Comparison of ENCODE assay signal across 8 mouse cellular contexts in genomic region chr2:49312629-49313447, GRCm38 (mm10).
DNase-seq lines count a peak whose midpoint lies in the region; ATAC-seq lines count a peak whose summit lies in the region.

No protein-coding gene starts in this region.

- peaks cover 7% of the 10 kb centered on the region for H3K4me1 ChIP-seq in hindbrain, embryonic 13.5 days (replicated peaks)

- H3K9me3 ChIP-seq in hindbrain, embryonic 13.5 days = no peaks in the 10 kb centered on the region

- H3K27me3 ChIP-seq in hindbrain, embryonic 13.5 days = no peaks in the 10 kb centered on the region

- peak; percentile 89 for ATAC-seq in hindbrain, embryonic 13.5 days (ENCODE audit: low FRiP score)

- H3K4me3 ChIP-seq in hindbrain, embryonic 13.5 days = peak overlapping the region; percentile 30

- 46% methylated on average over 19 of the region's 19 CpGs for WGBS in hindbrain, embryonic 13.5 days

- peak; percentile 92 for DNase-seq in NIH3T3 (ENCODE audit: low read depth)
- DNase-seq in cerebellum, postnatal 14 days = peak; percentile 92
- DNase-seq in frontal cortex, postnatal 14 days (ENCODE audit: low spot score in 2 of 2) = peak; percentile 56 to 87
- DNase-seq in layer of hippocampus, postnatal 25 days (ENCODE audit: extremely low spot score in 1 of 2, low spot score in 1 of 2) = peak; percentile 60 to 91
- DNase-seq in lung, postnatal 25 days (ENCODE audit: low spot score) = peak; percentile 89
- DNase-seq in retina, embryonic 14.5 days (ENCODE audit: low spot score) = peak; percentile 86
- DNase-seq in thymus, postnatal 4 days = peak; percentile 87

- H3K27ac ChIP-seq in hindbrain, embryonic 13.5 days = no peak overlapping the region

- H3K36me3 ChIP-seq in hindbrain, embryonic 13.5 days = peaks cover 8% of the 10 kb centered on the region

- peak overlapping the region; percentile 54 for H3K4me2 ChIP-seq in hindbrain, embryonic 13.5 days

- H3K9ac ChIP-seq in hindbrain, embryonic 13.5 days = peak overlapping the region; percentile 60
